Mouse (Mus musculus) heart, embryonic 11.5 days (tissue): ENCODE results near the gene Slc31a2. TPM values are rescaled to one million over a fixed set of nuclear protein-coding genes. Genes with fewer than 3 reads are reported as not detected.
"Not testable (repeated sequence)": the region's sequence is repeated elsewhere in the genome, so short reads cannot be mapped to it uniquely, and the experiment has no call there.

Experiments
- ATAC-seq: fragments of 200-750 bp; cut with Nextera tagmentation; replicated peaks from 2 replicates; pipeline ENCODE4 v1.8.0; 2017; ENCODE audit warnings: moderate library complexity; ENCODE audit not compliant: insufficient number of reproducible peaks, low FRiP score, low TSS enrichment
- H3K27ac ChIP-seq: fragments of 300-500 bp; sonication (generic); 2 replicates; pipeline ENCODE4 v1.5.1; 2014; ENCODE audit warnings: mild to moderate bottlenecking, low read depth, low read length
- H3K27me3 ChIP-seq: fragments of 300-500 bp; sonication (generic); 2 replicates; pipeline ENCODE4 v1.6.1; 2014; ENCODE audit warnings: mild to moderate bottlenecking, low read length, mixed read lengths; ENCODE audit not compliant: control insufficient read depth, insufficient read depth
- H3K36me3 ChIP-seq: fragments of 300-500 bp; sonication (generic); 2 replicates; pipeline ENCODE4 v1.6.1; 2014; ENCODE audit warnings: mild to moderate bottlenecking, low read length, moderate library complexity, mixed read lengths; ENCODE audit not compliant: control insufficient read depth, insufficient read depth
- H3K4me1 ChIP-seq: fragments of 300-500 bp; sonication (generic); 2 replicates; pipeline ENCODE4 v1.6.1; 2014; ENCODE audit warnings: low read length; ENCODE audit not compliant: control insufficient read depth, insufficient read depth
- H3K4me2 ChIP-seq: fragments of 300-500 bp; sonication (generic); 2 replicates; pipeline ENCODE4 v1.6.1; 2014; ENCODE audit warnings: mild to moderate bottlenecking, moderate library complexity
- H3K4me3 ChIP-seq: fragments of 300-500 bp; sonication (generic); 2 replicates; pipeline ENCODE4 v1.5.1; 2014; ENCODE audit warnings: low read depth, low read length
- H3K9ac ChIP-seq: fragments of 300-500 bp; sonication (generic); 2 replicates; pipeline ENCODE4 v1.6.1; 2014; ENCODE audit warnings: mild to moderate bottlenecking, low read depth, low read length, moderate library complexity
- H3K9me3 ChIP-seq: fragments of 300-500 bp; sonication (generic); replicated peaks from 2 replicates; pipeline ENCODE4 v1.6.1; 2016; ENCODE audit warnings: low read length; ENCODE audit not compliant: control insufficient read depth
- WGBS: fragments of 180-500 bp; shearing (Covaris S2); extraction: QIAGEN DNeasy Blood & Tissue Kit; methylation state at CpG from one replicate; pipeline ENCODE4 v1.1.7; 2014; ENCODE audit not compliant: insufficient replicate concordance; 5-methylcytosine and 5-hydroxymethylcytosine counted together
- polyA plus RNA-seq: library from polyadenylated mRNA; unstranded; fragments of >200 nt; fragmentation: Nextera tagmentation; extraction: Ambion mirVana; gene quantifications from 2 replicates; pipeline ENCODE4 v1.2.1, GENCODE M21; 2014

Gene Slc31a2
- polyA plus RNA-seq, 1 experiment from 2014 or later: 14.4 TPM

GRCm38 (mm10) chr4:62251776-62252175 is 10.6 kb upstream of the Slc31a2 start:
- Histone ChIP-seq H3K9ac (no peak overlapping the region), H3K4me2 (no peak overlapping the region), H3K4me1 (no peaks in the 10 kb centered on the region), H3K27me3 (no peaks in the 10 kb centered on the region), H3K9me3 (no peaks in the 10 kb centered on the region), H3K36me3 (no peaks in the 10 kb centered on the region), H3K4me3 (no peak overlapping the region), H3K27ac (no peak overlapping the region)
- 83% methylated on average over 4 of the region's 4 CpGs for WGBS
- no peak for ATAC-seq

DNA sequence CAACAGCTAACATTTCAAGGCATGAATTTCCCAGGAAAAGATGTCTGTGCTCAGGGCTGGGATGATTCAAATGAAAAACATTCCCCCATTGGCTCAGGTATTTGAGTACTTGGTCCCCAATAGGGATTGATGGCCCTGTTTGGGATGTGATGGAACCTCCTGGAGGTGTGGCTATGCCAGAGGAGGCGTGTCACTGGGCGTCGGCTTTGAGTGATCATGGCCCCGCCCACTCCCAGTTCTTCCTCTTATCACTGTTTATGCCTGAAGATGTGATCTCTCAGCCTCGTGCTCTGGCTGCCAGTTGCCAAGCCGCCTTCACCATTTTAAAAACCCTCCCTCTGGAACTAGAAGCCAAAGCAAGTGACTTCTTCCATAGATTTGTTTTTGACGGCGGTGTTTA is 7.8 kb upstream of the Slc31a2 start:
- no peaks in the 10 kb centered on the region for H3K4me1 ChIP-seq
- ATAC-seq: no peak
- no peak overlapping the region for H3K9ac ChIP-seq
- H3K36me3 ChIP-seq: no peaks in the 10 kb centered on the region
- no peaks in the 10 kb centered on the region for H3K27me3 ChIP-seq
- H3K27ac ChIP-seq: no peak overlapping the region
- H3K4me3 ChIP-seq: no peak overlapping the region
- 48% methylated on average over 8 of the region's 8 CpGs for WGBS
- no peak overlapping the region for H3K4me2 ChIP-seq
- no peaks in the 10 kb centered on the region for H3K9me3 ChIP-seq

GRCm38 (mm10) chr4:62256931-62257330 is 5.4 kb upstream of the Slc31a2 start:
- Histone ChIP-seq H3K27ac (no peak overlapping the region), H3K36me3 (no peaks in the 10 kb centered on the region), H3K9me3 (no peaks in the 10 kb centered on the region), H3K4me2 (no peak overlapping the region), H3K27me3 (no peaks in the 10 kb centered on the region), H3K4me3 (no peak overlapping the region), H3K9ac (no peak overlapping the region), H3K4me1 (no peaks in the 10 kb centered on the region)
- no peak for ATAC-seq
- WGBS: 28% methylated on average over 8 of the region's 8 CpGs

DNA sequence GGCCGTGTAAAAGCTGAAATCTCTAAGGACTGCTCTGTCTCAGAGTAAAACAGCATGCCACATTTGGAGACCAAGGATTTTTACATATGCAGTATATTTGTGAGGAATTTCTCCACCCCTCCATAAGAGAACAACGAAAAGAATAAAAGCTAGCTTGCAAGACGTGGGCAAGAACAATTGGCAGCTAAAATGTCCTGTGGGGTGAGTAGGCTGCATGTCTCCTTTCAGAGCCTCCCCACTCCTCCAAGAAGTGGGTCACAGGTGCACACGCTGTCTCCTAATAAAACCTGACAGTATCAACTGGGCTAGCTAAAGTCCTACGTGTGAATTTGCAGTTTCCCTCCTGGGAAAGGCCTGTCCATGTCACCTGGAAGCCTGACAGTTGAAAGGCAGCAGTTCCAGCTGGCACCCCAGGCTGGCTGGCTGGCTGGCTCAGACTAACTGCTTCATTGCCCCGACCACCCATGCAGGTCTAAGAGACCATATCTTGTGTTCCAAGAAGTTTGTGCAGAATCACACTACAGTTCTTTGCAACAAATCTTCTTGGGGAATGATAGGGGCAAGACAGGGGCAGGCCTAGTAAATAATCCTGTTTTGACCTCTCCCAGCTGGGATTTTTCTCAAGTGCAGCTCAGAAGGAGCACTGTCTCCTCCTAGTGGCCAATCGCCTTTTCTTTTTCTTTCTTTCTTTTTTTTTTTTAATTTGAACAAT is 927 bp downstream of the Slc31a2 start:
- no peak for ATAC-seq
- H3K4me2 ChIP-seq: no peak overlapping the region
- H3K36me3 ChIP-seq: no peaks in the 10 kb centered on the region
- no peak overlapping the region for H3K4me3 ChIP-seq
- WGBS: 39% methylated on average over 7 of the region's 7 CpGs
- H3K9me3 ChIP-seq: no peaks in the 10 kb centered on the region
- peaks cover 3% of the 10 kb centered on the region; the same call in 1 of the 2 replicates for H3K4me1 ChIP-seq
- no peaks in the 10 kb centered on the region for H3K27me3 ChIP-seq
- H3K27ac ChIP-seq: no peak overlapping the region
- no peak overlapping the region for H3K9ac ChIP-seq

- no peak overlapping the region for H3K4me2 ChIP-seq
- peaks cover 3% of the 10 kb centered on the region; the same call in 1 of the 2 replicates for H3K4me1 ChIP-seq
- no peaks in the 10 kb centered on the region for H3K27me3 ChIP-seq
- no peaks in the 10 kb centered on the region for H3K9me3 ChIP-seq
- no peak overlapping the region for H3K27ac ChIP-seq
- no peak overlapping the region for H3K4me3 ChIP-seq
- WGBS: 72% methylated on average over 10 of the region's 10 CpGs
- no peak overlapping the region for H3K9ac ChIP-seq
- H3K36me3 ChIP-seq: no peaks in the 10 kb centered on the region
- ATAC-seq: no peak
Observed at GRCm38 (mm10) chr4:62265154-62265836, 2.9 kb downstream of the Slc31a2 start.

GRCm38 (mm10) chr4:62266016-62266415 is 3.7 kb downstream of the Slc31a2 start:
- H3K27ac ChIP-seq, ATAC-seq, H3K27me3 ChIP-seq, H3K9ac ChIP-seq, H3K4me3 ChIP-seq, H3K4me1 ChIP-seq, H3K9me3 ChIP-seq, H3K4me2 ChIP-seq, H3K36me3 ChIP-seq: not testable (repeated sequence)
- 71% methylated on average over 7 of the region's 7 CpGs for WGBS

DNA sequence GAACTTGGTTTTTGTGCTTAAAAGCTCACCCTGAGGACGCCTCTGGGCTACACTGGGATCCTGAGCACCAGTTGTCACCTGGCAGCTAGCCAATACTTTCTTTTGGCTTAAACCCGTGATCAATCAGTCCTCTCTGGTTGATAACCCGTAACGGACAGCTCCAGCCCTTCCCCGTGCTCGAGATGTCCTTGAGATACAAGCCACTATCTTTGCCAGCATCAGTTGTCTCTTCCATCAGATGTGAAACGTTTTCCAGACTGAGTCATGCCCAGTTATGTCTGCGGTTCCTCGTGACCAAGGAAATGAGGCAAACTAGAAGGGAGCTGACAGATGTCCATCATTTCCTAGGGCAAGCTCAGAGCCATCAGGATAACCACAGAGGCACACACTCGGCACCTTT is 4.7 kb downstream of the Slc31a2 start:
- H3K9ac ChIP-seq: no peak overlapping the region
- H3K4me1 ChIP-seq: peaks cover 3% of the 10 kb centered on the region; the same call in 1 of the 2 replicates
- WGBS: 61% methylated on average over 10 of the region's 10 CpGs
- H3K27me3 ChIP-seq: no peaks in the 10 kb centered on the region
- no peak overlapping the region for H3K4me3 ChIP-seq
- H3K36me3 ChIP-seq: no peaks in the 10 kb centered on the region
- H3K27ac ChIP-seq: no peak overlapping the region
- H3K9me3 ChIP-seq: no peaks in the 10 kb centered on the region
- no peak overlapping the region for H3K4me2 ChIP-seq
- ATAC-seq: no peak

GRCm38 (mm10) chr4:62272696-62273095 is 10.3 kb downstream of the Slc31a2 start:
- no peak overlapping the region for H3K9ac ChIP-seq
- H3K27me3 ChIP-seq: no peaks in the 10 kb centered on the region
- no peak overlapping the region for H3K4me3 ChIP-seq
- H3K4me1 ChIP-seq: peaks cover 3% of the 10 kb centered on the region; the same call in 1 of the 2 replicates
- no peak overlapping the region for H3K4me2 ChIP-seq
- no peaks in the 10 kb centered on the region for H3K9me3 ChIP-seq
- no peaks in the 10 kb centered on the region for H3K36me3 ChIP-seq
- WGBS: 77% methylated on average over 10 of the region's 10 CpGs
- no peak overlapping the region for H3K27ac ChIP-seq
- ATAC-seq: no peak
